Comparison of ENCODE assay signal across 7 mouse cellular contexts in genomic region chr4:150219501-150220292, GRCm38 (mm10). TPM values are rescaled to one million over a fixed set of nuclear protein-coding genes. Genes with fewer than 3 reads are reported as not detected.
DNase-seq lines count a peak whose midpoint lies in the region; ATAC-seq and TF ChIP-seq lines count a peak whose summit lies in the region.

No protein-coding gene starts in this region.

- no peak for TF ChIP-seq POLR2A in ES-Bruce4 (IDR thresholded peaks at IDR 0.05; ENCODE audit: insufficient read depth, low read length)

- WGBS in embryonic facial prominence, embryonic 14.5 days = 67% methylated on average over 9 of the region's 9 CpGs
- WGBS in liver, embryonic 14.5 days (ENCODE audit: insufficient replicate concordance) = 57% methylated on average over 9 of the region's 9 CpGs

- no peak for TF ChIP-seq EP300 in ES-Bruce4 (IDR thresholded peaks at IDR 0.05; ENCODE audit: insufficient read depth, low read depth, low read length)
- TF ChIP-seq EP300 in liver, embryonic 14.5 days (IDR thresholded peaks at IDR 0.05; ENCODE audit: low read depth) = no peak

- H3K36me3 ChIP-seq in ES-Bruce4 (ENCODE audit: control insufficient read depth, insufficient read depth, low read length, poor library complexity, severe bottlenecking) = no peaks in the 10 kb centered on the region
- H3K36me3 ChIP-seq in embryonic facial prominence, embryonic 14.5 days (ENCODE audit: control insufficient read depth, insufficient read depth, low read length) = no peaks in the 10 kb centered on the region
- H3K36me3 ChIP-seq in liver, embryonic 14.5 days (replicated peaks; ENCODE audit: control insufficient read depth, insufficient read depth, low read depth) = no peaks in the 10 kb centered on the region

- peak; percentile 37 for TF ChIP-seq CTCF in ES-Bruce4 (IDR thresholded peaks at IDR 0.05; ENCODE audit: low read depth, low read length)
- TF ChIP-seq CTCF in liver, embryonic 14.5 days (IDR thresholded peaks at IDR 0.05; ENCODE audit: low read depth) = peak; percentile 62

- no peak overlapping the region for H3K27ac ChIP-seq in ES-Bruce4 (ENCODE audit: insufficient read depth, low read length)
- no peak overlapping the region for H3K27ac ChIP-seq in embryonic facial prominence, embryonic 14.5 days (replicated peaks; ENCODE audit: low read depth, low read length)
- H3K27ac ChIP-seq in liver, embryonic 14.5 days = no peak overlapping the region

- peak; percentile 63 for DNase-seq in layer of hippocampus, adult 11-12 months (ENCODE audit: low spot score)
- DNase-seq in layer of hippocampus, postnatal 14 days (ENCODE audit: low spot score in 2 of 2) = no peak
- peak; percentile 39 for DNase-seq in T-cell, adult 2 months (ENCODE audit: low spot score)
- DNase-seq in embryonic facial prominence, embryonic 14.5 days (ENCODE audit: low spot score) = peak; percentile 70
- peak in 1 of 3 experiments; percentile 43 for DNase-seq in liver, embryonic 14.5 days (ENCODE audit: low read depth in 3 of 3, low spot score in 3 of 3)
- DNase-seq in retina, embryonic 14.5 days (ENCODE audit: low spot score) = peak; percentile 85

- H3K4me2 ChIP-seq in embryonic facial prominence, embryonic 14.5 days (ENCODE audit: low read depth, low read length) = no peak overlapping the region
- no peak overlapping the region for H3K4me2 ChIP-seq in liver, embryonic 14.5 days (ENCODE audit: low read depth)

- H3K4me1 ChIP-seq in ES-Bruce4 (ENCODE audit: control insufficient read depth, insufficient read depth, low read length) = no peaks in the 10 kb centered on the region
- 0 out of 2 replicates have a peak, but pooled peaks cover 3% of the 10 kb centered on the region for H3K4me1 ChIP-seq in embryonic facial prominence, embryonic 14.5 days (ENCODE audit: control insufficient read depth, insufficient read depth, low read length)
- peaks cover 0 to 14% of the 10 kb centered on the region in 2 experiments; a peak in 3 of 4 replicates for H3K4me1 ChIP-seq in liver, embryonic 14.5 days (replicated peaks; ENCODE audit: control insufficient read depth in 2 of 2, insufficient read depth in 2 of 2, low read length in 1 of 2)

- no peak overlapping the region for H3K9ac ChIP-seq in ES-Bruce4 (ENCODE audit: low read depth, poor library complexity, severe bottlenecking)
- no peak overlapping the region for H3K9ac ChIP-seq in embryonic facial prominence, embryonic 14.5 days (ENCODE audit: low read depth, low read length)
- H3K9ac ChIP-seq in liver, embryonic 14.5 days (replicated peaks) = no peak overlapping the region

- H3K4me3 ChIP-seq in ES-Bruce4 (ENCODE audit: low read depth, low read length) = 0 out of 2 replicates have a peak overlapping the region, but pooled peaks have one; percentile 2
- no peak overlapping the region for H3K4me3 ChIP-seq in embryonic facial prominence, embryonic 14.5 days (ENCODE audit: low read depth, low read length)
- H3K4me3 ChIP-seq in liver, embryonic 14.5 days (ENCODE audit: insufficient read depth in 1 of 2, low read depth in 2 of 2, low read length in 2 of 2) = no peak overlapping the region

- 0 out of 2 replicates have a peak, but pooled peaks have one; percentile 39 for ATAC-seq in embryonic facial prominence, embryonic 14.5 days (ENCODE audit: low read depth)
- ATAC-seq in liver, embryonic 14.5 days (ENCODE audit: insufficient read depth) = no peak

- H3K27me3 ChIP-seq in ES-Bruce4 (ENCODE audit: control insufficient read depth, insufficient read depth, low read length, poor library complexity, severe bottlenecking) = no peaks in the 10 kb centered on the region
- H3K27me3 ChIP-seq in embryonic facial prominence, embryonic 14.5 days (replicated peaks; ENCODE audit: control insufficient read depth, insufficient read depth, low read length) = no peaks in the 10 kb centered on the region
- H3K27me3 ChIP-seq in liver, embryonic 14.5 days (ENCODE audit: control insufficient read depth, insufficient read depth, low read length) = no peaks in the 10 kb centered on the region

- no peaks in the 10 kb centered on the region for H3K9me3 ChIP-seq in ES-Bruce4 (replicated peaks; ENCODE audit: control insufficient read depth, insufficient read depth, low read length, poor library complexity, severe bottlenecking)
- H3K9me3 ChIP-seq in embryonic facial prominence, embryonic 14.5 days (ENCODE audit: control insufficient read depth, low read length) = no peaks in the 10 kb centered on the region
- no peaks in the 10 kb centered on the region for H3K9me3 ChIP-seq in liver, embryonic 14.5 days (ENCODE audit: control insufficient read depth, low read length)

RNA-seq across cellular contexts. Expression of gene Eno1, which starts 16.8 kb away (rescaled TPM):
- total RNA-seq in layer of hippocampus, postnatal 14 days (2021) = 100 to 1,000 TPM; 395 to 425 TPM
- 1,323 and 1,403 TPM in 2 replicates for polyA plus RNA-seq in ES-Bruce4 (2011; ENCODE audit: insufficient read depth, insufficient read length, low read depth, missing spikeins)
- polyA plus RNA-seq in embryonic facial prominence, embryonic 14.5 days (2014; fragmentation: Nextera tagmentation; extraction: Ambion mirVana) = 1,320 and 1,483 TPM in 2 replicates
- polyA plus RNA-seq in liver, embryonic 14.5 days (2012; rRNA removed) = 167 and 215 TPM in 2 replicates
- polyA plus RNA-seq in liver, embryonic 14.5 days (2014; fragmentation: Nextera tagmentation; extraction: Ambion mirVana) = 451 and 488 TPM in 2 replicates

RNA-seq across cellular contexts. Expression of gene Car6, which starts 18.6 kb away (rescaled TPM):
- total RNA-seq in layer of hippocampus, postnatal 14 days (2021) = not detected
- polyA plus RNA-seq in ES-Bruce4 (2011; ENCODE audit: insufficient read depth, insufficient read length, low read depth, missing spikeins) = not detected in 2 replicates
- not detected in 2 replicates for polyA plus RNA-seq in embryonic facial prominence, embryonic 14.5 days (2014; fragmentation: Nextera tagmentation; extraction: Ambion mirVana)
- polyA plus RNA-seq in liver, embryonic 14.5 days (2012; rRNA removed) = 0.02 and 0.17 TPM in 2 replicates
- 0.09 TPM in 1 of 2 replicates, not detected in the other for polyA plus RNA-seq in liver, embryonic 14.5 days (2014; fragmentation: Nextera tagmentation; extraction: Ambion mirVana)

Comparison
In these comparisons a context has a peak if more than half of its experiments do, and no peak if none do; other contexts are left out.
1. DNase-seq: peak in layer of hippocampus, adult 11-12 months (single experiment), T-cell, adult 2 months (single experiment), embryonic facial prominence, embryonic 14.5 days (single experiment) and retina, embryonic 14.5 days (single experiment); none in layer of hippocampus, postnatal 14 days (0 of 2).